Mouse (Mus musculus): ENCODE data around the gene Ppp1cc.

The Ppp1cc gene

DNA sequence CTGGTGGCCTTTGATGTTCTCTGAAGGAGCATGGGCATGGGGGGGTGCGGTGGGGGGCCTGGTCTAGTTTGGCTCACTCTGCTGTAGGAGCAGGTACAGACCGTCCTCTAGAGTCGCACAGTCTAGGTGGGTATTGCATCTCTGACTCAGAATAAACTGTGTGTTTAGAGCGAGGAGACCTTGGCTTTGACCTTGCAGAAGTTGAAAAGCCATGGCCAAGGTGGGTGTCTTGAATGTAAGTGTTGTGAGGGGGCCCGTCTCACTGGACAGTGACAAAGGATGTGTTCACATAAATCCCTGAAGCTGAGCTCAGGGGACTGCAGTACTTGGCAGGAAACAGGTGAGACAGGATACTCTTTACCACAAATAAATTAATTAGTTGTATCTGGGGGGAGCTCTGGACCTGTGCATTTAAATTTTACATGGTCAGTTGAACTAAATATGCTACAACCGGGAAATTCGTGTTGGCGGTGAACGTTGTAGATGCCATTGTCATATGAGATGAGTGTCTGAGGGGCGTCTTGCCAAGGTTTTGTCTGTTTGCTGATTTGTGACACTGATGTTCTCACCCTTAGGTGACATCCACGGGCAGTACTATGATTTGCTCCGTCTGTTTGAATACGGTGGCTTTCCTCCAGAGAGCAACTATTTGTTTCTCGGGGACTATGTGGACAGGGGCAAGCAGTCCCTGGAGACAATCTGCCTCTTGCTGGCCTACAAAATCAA is 10.4 kb downstream of the Ppp1cc start:
- WGBS, result 70% methylated on average over 14 of the region's 14 CpGs

DNA sequence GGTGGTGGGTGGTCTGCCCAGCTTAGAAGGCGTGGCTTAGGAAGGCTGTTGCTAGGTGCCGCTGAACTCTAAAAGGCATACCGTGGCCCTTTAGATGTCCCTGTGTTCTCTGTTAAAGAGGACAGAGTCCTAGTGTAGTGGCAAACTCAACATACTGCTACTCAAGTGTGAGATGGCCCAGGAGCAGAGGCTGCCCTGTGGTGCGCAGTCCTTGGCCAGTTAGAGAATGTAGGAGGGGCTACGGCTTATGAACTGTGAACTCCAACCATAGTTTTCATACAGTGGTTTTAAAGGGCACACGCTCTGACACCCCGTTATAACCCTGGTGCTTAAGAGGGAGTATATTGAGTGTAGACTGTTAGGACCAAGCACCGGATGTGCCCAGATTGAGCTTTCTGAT is 13.0 kb downstream of the Ppp1cc start:
- WGBS, result 89% methylated on average over 8 of the region's 8 CpGs

DNA sequence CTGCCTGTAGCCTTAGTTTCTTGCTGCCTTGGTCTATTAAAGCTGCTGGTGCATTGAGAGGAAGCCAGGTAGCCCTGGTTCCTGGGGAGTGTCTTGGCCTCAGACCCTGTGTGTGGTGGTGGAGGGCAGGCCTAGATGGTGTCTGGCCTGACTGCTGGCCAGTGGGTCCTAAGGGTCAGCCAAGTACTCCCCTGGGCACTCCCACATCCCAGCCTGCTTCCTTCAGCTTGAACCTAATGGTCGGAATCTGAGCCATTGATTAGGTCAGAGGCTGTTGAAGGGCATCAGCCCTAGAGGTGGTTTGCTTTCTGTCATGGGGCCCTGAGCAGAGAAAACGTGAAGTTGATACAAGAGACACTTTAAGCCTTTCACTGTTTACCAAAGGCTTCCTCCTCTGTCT is 17.3 kb downstream of the Ppp1cc start:
- 70% methylated on average over 2 of the region's 2 CpGs for WGBS

DNA sequence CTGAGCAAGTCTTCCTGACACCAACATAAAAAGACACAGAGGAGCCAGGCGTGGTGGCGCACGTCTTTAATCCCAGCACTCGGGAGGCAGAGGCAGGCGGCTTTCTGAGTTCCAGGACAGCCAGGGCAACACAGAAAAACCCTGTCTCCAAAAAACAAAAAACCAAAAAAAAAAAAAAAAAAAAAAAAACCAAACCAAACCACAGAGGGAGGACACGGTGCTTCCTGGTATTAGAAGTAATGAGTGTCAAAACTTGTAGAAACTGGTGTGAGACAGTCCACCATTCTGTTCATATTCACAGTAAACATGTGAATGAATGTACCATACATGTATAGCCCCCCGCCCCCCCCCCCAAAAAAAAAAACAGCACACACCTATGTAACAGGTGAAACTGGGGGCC is 17.9 kb downstream of the Ppp1cc start:
- WGBS, result 79% methylated on average over 7 of the region's 7 CpGs

DNA sequence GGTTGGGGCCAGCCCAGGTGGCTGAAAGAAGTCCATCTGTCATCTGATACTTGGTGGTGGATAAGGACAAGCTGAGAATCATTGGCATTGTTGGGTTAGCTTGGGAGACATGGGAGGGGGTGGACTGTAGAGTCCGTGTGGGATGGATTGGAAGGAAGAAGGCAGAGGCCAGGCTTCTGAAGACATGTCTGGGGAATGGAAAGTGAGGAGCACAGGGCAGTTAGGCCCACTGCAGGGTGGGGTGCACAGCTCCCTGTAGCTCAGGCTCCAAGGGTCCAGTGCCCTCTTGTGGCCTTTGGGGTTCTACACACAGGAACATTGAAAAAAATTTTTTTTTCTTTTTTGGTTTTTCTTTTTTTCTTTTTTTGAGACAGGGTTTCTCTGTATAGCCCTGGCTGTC is 18.3 kb downstream of the Ppp1cc start:
- WGBS, result 30% methylated on average over 1 of the region's 1 CpGs

DNA sequence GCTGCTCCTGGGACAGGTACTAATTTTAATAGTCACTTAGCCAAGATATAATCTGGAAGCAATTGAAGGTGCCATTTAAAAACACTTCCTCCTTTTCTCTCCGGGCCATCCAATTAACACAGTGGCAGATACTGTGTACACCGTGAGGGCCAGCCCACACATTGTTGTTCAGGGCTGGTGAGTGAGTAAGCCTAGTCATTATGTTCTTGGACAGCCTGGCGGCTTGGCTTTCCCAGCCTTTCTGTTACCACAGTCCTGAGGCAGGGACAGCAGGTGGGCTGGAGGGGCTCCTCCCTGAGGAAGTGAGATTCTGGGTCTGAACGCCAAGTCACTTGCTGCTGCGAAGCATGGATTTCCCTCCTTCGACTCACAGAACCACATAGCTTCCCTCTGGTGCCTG is 21.6 kb downstream of the Ppp1cc start:
- 24% methylated on average over 6 of the region's 6 CpGs for WGBS

DNA sequence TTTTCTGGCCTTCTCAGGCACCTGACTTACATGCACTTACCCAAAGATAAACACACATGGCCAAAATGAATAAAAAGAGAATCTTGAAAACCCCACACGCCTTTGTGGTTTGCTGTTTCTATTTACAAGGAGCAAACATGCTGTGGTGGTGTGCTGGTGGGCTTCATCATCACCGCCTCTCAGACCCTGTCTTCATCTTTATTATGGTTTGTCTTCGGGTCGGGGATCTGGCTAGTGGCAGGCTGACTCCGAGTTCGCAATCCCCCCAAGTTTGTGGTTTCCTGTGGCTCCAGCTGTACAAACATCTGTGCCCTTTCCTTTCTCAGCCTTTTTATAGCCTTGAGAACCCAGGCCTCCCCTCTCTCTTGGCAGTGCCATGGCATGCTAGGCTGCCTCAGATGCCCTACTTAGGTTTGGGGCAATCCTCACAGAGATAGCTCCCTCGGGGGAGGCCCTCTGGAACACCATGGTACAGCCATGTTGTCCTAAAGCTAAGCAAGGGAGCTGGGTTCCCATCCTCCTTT is 26.3 kb downstream of the Ppp1cc start:
- 78% methylated on average over 7 of the region's 7 CpGs for WGBS

DNA sequence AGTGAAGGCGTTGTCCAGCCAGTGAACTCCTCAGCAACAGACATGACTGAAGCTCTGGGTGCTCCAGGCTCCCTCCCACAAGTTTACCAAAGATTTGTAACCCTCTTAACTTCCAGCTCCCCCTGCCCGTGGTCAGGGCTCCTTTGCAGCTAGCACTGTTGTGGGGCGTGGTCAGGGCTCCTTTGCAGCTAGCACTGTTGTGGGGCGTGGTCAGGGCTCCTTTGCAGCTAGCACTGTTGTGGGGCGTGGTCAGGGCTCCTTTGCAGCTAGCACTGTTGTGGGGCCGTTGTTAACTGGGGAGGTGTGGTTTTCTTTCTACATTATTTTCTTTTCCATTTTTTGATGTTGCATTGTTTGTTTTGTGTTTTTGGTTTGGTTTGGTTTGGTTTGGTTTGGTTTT is 26.8 kb downstream of the Ppp1cc start:
- WGBS, result 94% methylated on average over 6 of the region's 6 CpGs

DNA sequence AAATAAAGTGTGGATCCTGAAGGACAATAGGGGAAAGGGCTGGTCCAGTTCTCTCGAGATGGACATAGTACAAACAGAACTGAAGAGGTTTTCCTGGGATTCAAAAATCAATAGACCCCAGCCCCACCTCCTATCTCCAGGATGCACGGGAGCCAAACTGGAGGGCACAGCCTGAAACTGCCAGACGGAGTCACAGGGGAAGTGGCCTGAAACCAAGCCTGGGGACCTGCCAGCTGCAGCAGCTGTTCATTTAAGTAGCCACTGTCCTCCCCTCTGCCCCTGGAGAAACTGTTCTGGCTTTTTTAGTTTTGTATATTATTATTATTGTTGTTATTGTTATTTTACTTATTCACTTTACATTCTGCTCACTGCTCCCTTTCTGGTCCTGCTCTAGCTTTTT is 31.0 kb downstream of the Ppp1cc start:
- 66% methylated on average over 3 of the region's 3 CpGs for WGBS

DNA sequence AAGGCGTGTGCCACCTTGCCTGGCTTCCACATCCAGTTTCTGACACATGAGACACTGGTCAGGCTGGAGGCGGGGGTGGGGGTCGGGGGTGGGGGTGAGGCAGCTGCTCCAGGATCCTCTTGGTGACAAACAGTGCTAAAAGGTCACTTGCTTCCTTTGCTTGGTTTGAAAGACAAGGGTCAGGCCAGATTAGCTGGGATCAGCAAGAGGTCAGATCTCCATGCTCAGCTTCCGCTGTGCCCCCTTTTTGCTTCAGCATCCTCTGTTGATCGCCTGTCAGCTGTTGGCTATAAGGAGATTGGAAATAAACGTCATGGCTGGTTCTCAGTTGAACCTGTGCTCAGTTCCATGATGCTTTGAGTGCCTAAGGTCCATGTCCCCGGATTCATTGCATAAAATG is 32.4 kb downstream of the Ppp1cc start:
- WGBS, result 83% methylated on average over 7 of the region's 7 CpGs

DNA sequence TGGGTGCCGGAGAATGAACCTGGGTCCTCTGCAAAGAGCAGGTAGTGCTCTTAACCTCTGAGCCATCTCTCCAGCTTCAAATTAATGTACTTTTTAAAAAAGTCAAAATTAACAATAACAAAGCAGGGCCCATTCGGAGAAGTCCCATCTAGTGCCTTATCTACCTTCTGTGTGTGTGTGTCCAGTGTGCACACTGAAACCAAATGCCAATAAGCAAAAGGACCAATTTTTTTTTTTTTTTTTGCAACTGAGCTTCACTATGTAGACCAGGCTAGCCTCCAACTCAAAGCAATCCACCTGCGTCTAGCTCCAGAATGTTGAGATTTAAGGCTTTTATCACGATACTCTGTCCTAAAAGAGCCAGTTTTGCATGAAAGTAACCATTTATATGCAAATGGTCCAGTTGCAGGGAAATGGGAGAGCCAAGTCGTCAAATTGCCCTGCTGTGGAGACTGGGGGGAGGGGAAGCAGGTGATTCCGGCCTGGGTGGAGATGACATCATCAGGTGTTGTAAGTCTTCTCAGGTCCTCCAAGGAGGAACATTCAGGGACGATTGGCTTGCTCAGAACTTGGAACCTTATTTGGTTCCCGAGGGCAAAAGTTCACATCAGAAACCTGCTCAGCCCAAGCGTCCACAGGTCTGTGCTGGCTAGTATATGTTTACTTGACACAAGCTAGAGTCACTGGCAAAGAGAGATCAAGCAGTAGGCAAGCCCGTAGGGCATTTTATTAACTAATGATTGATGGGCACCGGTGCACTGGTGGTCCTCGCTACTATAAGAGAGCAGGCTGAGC is 33.4 kb downstream of the Ppp1cc start:
- WGBS, result 77% methylated on average over 12 of the region's 12 CpGs

DNA sequence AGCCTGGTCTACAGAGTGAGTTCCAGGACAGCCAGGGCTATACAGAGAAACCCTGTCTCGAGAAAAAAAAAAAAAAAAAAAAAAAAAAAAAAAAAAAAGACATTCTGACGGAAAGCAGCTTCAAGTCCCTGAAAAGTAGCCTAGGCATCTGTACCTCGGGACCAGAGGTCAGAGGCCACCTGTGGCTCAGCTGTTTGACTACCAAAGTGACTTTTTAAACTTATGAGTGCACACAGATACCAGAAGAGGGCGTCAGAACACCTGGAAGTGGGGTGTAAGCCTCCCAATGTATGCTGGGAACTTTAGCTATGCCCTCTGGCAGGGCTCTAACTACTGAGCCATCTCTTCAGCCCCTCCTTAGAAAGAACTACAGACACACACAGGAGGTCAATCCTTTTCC is 34.3 kb downstream of the Ppp1cc start:
- 59% methylated on average over 4 of the region's 4 CpGs for WGBS

DNA sequence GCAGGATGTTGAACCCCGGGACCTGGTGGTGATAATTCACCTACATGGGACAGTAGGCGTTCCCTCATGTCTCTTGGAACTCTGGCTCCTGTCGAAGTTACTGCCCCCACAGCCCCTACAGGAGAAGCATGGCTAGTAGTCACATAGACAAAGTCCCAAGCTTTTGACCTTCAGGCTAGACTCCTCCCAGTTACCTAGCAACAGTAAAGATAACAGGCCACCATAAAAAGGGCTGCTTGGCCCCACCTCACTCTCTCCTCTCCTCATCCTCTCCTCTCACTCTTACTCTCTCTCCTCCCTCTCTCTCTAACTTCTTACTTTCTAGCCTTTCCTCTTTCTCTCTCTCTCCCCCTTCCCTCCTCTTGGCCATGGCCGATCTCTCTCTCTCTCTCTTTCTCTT is 42.8 kb downstream of the Ppp1cc start:
- WGBS, result 99% methylated on average over 4 of the region's 4 CpGs

DNA sequence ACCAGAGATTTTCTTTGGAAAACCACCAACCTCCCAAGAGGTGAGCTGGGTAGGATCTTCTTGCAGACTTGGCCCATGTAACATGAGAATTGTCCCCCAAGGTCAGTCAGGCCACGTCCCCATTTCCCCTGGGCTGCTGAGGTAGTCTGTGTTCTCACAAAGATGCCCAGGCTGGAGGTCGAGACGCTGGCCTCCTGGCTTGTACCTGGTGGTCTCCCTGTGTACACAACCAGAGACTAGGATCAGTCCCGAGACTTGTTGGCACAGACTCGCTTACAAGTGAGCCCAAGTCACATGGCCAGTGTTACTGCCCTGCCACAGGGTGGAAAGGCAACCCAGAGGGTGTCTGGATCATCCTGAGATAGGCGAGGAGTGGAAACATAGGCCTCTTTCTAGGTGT is 43.8 kb downstream of the Ppp1cc start:
- 90% methylated on average over 6 of the region's 6 CpGs for WGBS

DNA sequence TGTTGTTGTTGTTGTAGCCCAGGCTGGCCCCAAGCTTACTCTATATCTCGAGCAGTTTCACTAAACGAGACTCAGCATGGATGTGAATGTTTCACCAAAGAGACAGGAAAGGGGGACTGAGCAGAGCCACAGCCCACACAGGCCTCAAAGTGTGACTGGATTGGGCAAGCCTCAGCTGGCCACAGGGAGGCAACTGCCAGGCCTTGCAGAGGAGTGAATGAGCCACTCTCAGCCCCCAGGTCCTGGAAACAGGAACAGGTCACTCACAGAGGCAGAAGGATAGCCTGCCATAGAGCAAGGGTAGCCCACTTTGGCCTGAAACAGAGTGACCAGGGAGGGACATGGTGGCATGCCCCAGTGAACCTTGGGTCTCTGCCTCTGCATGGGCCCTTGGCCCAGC is 46.1 kb downstream of the Ppp1cc start:
- WGBS, result 68% methylated on average over 2 of the region's 2 CpGs

DNA sequence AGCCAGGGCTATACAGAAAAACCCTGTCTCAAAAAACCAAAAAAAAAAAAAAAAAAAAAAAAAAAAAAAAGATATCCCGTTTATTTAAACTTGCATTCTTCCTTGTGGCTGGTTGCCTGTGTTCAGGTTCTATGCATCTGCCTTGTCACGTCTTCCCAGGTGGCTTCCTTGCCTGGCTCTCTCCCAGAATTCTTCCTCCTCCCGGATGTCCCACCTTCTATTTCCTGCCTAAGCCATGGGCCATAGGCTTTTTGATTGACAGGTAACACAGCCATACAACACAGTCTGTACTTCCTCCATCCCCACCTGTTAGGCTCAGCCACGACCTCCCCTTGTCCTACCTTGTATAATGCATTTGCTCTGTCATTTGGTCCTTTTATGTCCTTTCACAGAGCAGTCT is 48.4 kb downstream of the Ppp1cc start, which contains the start of gene Hvcn1:
Gene Hvcn1, plus strand, starts transcription at position 330 of the 400 bp plus-strand sequence.
- 83% methylated on average over 4 of the region's 4 CpGs for WGBS

DNA sequence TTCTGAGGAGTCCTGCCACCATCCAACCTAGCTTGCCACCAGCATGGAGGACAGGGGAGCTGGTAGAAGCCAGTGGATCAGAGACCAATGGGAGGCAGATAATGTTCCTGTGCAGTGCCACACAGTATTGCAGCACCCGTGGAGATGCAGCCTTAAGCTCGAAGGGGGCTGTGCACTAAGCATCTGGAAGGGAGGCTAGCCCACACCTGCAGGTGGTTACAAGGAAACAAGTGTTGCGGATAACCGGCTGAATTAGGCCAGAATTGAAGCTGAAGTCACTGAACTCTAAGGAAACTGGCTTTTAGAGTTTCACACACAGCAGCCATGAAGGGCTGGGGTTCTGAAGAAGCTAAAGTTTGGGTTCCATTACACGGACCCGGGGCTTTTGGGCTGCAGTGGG is 50.8 kb downstream of the Ppp1cc start:
- 67% methylated on average over 6 of the region's 6 CpGs for WGBS

DNA sequence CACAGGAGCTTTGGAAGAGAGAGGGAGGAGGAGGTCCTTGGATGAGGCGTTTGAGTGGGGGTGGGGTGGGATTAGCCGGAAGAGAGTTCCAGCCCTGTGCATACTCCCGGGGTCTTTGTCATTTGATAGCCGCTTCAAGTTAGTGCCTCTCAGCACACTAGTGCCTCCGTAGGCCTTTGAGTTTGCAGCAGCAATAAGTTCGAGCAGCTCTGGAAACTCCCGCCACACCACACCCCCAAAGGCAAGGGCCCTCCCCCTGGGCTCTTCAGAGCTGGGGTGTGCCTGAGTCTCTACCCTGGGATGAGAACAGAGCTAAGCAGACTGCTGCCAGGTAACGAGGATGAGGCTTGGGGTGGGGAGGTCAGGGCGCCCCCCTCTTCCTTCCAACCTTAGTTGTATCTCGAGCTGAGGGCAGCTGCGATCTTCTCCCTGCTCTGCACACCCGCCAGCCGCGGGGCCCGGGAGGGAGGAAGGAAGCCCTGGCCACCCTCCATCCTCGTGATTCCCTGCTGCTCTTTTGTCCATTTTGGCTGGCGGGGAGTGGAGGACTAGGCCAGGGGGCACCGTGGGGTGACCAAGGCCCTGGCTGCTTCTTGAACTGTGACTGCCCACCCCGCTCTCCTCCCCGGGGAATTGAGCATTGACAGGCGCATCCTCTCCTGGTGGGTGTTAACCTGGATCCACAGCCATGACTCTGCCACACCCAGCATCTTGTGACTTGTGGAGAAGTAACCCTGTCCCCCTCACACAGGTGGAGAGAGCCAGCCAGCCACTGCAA is 51.7 kb downstream of the Ppp1cc start:
- WGBS, result 25% methylated on average over 21 of the region's 21 CpGs

DNA sequence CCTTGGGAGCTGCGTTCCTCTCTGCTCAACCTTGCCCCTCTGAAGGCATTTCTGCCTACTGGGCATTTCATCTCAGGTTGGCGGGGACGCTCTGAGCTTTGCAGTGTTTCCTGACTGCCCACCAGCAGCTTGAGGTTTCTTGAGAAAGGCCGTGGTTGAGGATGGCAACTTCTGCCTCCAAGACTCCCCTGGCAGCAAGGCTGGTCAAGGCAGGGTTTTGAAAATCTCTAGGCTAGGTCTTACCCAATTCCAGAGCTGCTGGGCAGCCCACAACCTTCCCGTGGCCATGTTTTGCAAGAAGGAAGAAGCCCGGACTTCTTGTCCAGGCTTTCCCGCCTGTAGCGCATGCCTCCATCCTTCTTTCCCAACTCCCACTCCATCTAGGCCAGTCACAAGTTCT is 52.8 kb downstream of the Ppp1cc start:
- 77% methylated on average over 8 of the region's 8 CpGs for WGBS

DNA sequence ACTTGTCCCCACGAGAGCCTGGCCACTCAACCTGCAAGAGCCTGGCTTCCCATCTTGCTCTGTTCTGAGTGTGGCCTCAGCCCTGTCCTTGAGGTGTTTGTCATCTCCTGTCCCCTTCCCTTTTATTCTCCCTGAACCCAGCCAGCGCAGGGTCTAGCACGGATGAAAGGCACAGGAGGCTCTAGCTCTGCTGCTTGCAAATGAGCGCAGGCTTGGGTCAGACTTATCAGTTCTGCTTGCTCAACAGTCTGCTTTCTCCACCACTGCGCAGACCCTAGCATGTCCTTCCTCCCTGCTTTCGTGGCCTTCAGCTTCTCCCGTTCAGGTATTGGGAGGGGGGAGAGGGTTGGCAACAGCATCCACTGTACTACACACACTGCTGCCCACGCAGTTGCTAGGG is 54.0 kb downstream of the Ppp1cc start:
- WGBS, result 74% methylated on average over 8 of the region's 8 CpGs

DNA sequence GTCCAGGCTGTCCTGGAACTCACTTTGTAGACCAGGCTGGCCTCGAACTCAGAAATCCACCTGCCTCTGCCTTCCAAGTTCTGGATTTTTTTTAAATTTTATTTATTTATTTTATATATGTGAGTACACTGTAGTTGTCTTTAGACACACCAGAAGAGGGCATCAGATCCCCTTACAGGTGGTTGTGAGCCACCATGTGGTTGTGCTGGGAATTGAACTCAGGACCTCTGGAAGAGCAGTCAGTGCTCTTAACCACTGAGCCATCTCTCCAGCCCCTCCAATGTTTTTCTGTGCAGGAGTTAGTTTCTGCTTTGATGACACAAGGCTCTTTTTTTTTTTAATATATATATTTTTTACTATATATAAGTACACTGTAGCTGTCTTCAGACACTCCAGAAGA is 54.7 kb downstream of the Ppp1cc start:
- WGBS, result 97% methylated on average over 1 of the region's 1 CpGs

DNA sequence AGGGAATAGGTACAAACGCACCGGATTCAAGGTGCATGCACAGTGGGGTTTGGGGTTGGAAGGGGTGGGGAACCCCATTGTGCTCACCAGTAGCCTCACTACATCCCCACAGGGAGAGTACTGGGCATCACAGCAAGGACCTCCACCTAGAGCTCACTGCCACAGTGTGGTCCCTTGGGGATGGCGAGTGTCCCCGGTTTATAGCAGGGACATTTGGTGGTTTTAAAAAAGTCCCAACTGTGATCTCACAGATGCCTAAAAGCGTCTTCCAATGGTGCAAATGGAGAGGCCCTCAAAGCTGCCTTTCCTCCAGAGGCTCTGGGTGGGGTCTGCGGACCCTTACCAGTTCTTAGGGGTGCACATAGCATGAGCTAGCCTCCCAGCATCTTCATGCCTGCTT is 55.8 kb downstream of the Ppp1cc start:
- WGBS, result 93% methylated on average over 6 of the region's 6 CpGs

Data from cerebral cortex, adult 2 months (tissue).